Mouse (Mus musculus): ENCODE measurements around the gene Pdcd1lg2.
A peak's percentile ranks its signal among the peaks of the same experiment; 100 is the strongest.

Pdcd1lg2 gene

DNA sequence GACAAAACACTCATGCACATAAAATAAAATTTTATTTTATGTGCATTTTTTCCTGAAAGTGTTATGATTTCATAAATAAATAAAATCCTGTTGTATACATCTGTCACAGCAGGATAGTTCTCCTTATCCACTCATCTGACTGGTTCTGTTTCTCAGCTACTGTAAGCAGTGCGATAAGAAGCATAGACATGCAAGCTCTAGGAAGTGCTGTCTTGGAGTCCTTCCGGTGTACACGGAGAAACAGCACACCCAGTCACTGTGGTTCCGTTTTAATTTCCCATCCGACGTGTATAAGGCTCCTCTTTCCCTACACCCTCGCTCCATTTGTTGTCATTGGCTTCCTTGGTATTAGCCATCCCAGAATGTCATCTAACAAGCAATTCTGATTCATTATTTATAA lies 87.2 kb downstream of the Pdcd1lg2 start:
- no peak for DNase-seq (ENCODE audit: low spot score in 2 of 2)

DNA sequence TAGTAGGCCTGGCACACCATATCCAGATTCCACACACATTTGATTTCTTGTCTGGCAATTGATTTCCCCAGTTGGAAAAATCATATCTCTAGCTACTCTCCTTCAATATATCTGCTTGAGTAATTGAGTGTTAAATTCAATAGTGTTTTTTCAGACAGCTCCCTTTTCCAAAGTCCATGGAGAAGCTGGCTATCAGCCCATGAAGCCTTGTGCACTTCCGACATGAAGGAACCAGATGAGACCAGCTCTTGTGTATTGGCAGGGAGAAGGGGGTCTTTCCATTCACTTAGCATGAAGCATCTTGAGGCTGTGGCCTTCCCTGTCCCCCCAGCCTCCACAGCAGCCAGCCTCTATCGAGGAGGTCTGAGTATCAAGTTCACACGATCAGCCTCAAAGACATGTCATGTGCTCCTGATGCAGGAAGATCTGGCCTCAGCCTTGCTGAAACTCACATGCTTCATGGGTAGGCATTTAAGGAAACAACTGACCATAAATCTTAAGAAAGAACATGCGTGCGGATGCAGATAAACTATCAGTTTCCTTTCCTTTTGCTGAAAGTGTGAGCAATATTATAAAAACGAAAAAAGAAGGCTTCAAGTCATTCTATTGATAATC lies 88.2 kb downstream of the Pdcd1lg2 start:
- DNase-seq (ENCODE audit: low spot score in 2 of 2): no peak

DNA sequence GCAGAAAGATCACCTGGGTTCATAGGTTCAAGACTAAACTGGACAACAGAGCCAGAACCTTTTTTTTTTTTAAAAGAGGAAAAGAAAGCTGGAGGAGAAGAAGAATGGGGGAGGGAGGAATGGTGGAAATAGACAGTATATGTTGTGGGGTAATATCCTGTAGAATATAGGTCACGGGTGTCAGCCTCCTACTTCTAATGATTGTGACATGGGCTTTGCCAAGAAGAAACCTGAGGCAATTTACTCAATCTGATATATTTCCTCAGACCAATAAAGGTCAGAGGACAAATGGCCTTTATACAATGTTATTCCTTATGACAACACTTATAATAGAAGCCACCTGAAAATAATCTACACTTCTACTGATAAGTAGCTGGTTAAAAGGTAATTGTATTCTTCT lies 89.6 kb downstream of the Pdcd1lg2 start:
- DNase-seq (ENCODE audit: low spot score in 2 of 2): no peak

DNA sequence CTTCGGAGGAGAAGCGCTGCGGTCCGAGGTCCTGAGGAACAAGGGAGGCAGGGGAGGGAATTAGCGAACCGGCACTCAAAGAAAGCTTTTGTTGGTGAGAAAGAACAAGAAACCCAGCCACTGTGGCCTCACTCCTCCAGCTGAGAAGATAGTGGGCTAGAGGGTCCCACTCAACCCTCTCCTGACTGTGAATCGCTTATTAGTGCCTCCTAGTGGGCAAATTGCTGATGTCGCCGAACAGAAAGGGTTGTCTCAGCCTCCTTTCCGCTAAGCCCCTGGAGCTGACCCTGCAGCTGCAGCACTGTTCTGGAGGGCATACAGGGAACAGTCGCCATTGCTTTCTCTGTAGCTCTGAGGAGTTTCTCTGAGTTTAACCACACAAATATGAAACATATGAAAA lies 90.4 kb downstream of the Pdcd1lg2 start:
- peak in 1 of 2 experiments; percentile 62 for DNase-seq (ENCODE audit: low spot score in 2 of 2)

- DNase-seq (ENCODE audit: low spot score in 2 of 2): peak; percentile 65 to 83
Measured at GRCm38 (mm10) chr19:29501507-29501906, 90.8 kb downstream of the Pdcd1lg2 start.

DNA sequence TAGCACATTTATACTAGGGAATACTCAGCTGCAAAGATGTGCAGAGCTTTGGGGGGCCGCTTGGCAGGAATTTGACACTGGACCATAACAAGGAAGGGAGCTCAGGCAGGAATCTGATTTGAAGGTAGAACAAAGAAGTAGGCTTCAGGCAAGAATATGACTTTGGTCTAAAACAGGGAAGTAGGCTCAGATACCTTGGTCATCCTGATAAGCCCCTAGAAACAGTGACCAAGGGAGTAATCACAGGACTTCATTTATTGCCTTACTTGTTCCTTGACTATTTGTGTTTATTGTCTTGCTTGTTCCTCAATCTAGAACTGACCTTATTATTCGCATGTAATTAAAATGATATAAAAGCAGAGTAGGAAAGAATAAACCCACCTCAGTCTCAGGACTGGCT lies 93.4 kb downstream of the Pdcd1lg2 start:
- DNase-seq (ENCODE audit: low spot score in 2 of 2): no peak

DNA sequence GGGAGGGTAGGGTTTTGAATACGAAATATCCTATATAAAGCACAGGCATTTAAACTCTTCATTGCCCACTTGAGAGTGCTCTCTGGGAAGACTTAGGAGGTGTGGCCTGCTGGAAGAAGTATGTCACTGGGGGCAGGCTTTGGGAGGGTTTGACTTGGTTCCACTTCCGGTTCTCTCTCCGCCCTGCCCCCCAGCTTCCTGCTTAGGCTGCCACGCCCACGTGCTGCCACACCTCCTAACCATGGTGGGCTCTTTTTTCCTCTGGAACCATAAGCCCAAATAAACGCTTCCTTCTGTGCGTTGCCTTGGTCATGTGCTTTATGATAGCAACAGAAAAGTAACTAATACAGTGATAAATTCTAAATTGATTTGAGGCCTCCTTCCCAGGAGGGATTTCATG lies 94.9 kb downstream of the Pdcd1lg2 start:
- no peak for DNase-seq (ENCODE audit: low spot score in 2 of 2)

DNA sequence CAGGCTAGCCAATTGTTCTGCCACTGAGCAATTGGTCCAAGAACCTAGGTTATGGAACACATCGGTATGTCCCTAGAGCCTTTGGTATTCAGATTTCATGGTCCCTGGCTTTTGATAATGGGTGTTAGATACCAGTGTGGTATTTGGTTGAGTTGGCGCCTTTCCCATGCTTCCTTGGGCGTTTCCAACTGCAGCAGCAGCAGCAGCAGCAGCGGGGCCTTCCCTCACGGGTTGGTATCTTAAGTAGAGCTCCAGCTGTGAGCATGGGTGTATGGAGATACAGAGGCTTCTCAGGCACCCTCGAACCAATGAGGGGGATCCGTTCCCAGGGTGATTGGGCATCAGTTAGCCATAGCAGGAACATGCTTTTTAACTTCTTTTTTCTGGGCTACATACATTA lies 97.5 kb downstream of the Pdcd1lg2 start:
- no peak for DNase-seq (ENCODE audit: low spot score in 2 of 2)

- no peak for DNase-seq (ENCODE audit: low spot score in 2 of 2)
Measured at GRCm38 (mm10) chr19:29509857-29510256, 99.1 kb downstream of the Pdcd1lg2 start.

- no peak for DNase-seq (ENCODE audit: low spot score in 2 of 2)
Measured at GRCm38 (mm10) chr19:29511826-29512225, 101.1 kb downstream of the Pdcd1lg2 start.

DNA sequence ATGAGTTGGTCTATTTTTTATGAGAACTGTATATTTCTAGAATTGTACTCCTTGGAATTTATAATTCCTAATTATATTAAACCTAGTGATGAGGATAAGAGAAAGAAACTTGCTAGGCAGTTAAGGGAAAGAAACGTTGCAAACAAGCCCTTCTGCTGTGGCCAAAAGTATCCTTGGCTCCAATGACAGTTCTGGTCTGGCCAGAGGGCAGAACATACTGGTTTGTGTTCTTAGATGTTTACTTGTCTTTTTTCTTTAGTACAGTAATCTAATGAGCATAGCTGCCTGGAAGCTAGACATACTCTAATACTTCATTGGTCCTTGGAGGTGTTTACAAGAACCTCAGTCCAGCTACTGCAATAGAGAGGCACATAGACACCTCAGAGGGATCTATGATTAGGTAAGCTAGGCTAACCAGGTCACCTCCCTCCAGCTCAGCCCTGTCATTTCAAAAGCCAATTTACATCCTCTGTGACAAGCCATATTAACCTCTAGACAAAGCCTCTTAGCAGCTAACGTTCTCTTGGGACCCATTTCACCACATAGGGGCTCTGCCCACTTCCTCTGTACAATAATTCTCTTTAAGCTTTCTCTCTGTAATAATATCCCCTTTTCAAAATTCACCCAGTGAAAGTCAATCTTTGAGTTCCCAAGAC lies 102.5 kb downstream of the Pdcd1lg2 start:
- no peak for DNase-seq (ENCODE audit: low spot score in 2 of 2)

GRCm38 (mm10) chr19:29514130-29514529 lies 103.4 kb downstream of the Pdcd1lg2 start:
- DNase-seq (ENCODE audit: low spot score in 2 of 2): no peak

DNA sequence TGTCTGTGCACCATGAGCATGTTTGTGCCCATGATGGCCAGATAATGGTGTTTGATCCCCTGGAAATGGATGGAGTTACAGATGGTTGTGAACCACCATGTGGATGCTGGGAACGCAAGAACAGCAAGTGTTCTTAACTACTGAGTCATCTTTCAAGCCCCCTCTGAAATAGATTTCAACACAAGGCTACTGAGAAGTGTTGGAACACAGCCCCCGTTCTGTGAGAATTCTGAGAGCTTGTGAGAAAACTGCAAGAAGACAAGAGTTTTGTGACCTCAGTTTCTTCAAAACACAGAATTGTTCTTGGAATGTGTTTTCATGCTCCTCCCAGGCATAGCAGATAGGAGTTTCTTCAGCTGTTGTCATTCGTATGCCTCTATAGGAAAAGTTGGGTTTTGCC lies 104.7 kb downstream of the Pdcd1lg2 start:
- no peak for DNase-seq (ENCODE audit: low spot score in 2 of 2)

DNA sequence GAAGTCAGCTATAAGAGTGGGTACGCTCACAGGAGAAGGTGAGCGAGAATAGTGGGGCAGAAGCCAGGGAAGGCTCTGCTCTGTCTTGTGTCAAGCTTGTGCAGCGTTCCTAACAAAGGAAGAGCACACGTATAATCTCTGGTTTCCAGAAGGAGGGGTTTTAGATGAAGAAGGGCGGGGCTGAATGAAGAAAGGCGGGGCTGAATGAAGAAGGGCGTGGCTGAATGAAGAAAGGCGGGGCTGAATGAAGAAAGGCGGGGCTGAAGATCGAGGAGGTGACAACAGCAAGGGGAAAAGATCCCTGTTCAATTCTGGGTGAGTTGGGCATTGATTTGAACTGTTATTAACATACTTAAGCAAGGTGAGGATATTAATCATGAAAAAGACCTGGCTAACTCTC lies 105.3 kb downstream of the Pdcd1lg2 start:
- no peak for DNase-seq (ENCODE audit: low spot score in 2 of 2)

DNA sequence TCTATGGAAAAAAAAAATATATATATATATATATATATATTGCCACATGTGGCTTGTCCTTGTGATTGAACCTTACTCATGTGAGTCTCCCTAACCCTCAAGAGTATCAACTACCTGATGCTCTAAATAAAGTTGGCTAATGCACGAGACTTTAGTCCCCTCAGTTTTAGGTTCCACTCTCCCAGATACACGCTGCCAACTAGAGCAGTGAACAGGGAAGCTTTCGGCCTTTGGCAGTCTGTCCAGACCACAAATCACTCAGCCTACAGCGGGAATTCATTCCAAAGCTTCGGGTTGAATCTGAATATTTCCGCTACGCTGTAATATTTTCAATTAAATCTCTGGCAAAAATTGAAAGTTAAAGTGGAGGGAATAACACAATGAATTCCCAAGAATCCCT lies 107.7 kb downstream of the Pdcd1lg2 start:
- no peak for DNase-seq (ENCODE audit: low spot score in 2 of 2)

DNA sequence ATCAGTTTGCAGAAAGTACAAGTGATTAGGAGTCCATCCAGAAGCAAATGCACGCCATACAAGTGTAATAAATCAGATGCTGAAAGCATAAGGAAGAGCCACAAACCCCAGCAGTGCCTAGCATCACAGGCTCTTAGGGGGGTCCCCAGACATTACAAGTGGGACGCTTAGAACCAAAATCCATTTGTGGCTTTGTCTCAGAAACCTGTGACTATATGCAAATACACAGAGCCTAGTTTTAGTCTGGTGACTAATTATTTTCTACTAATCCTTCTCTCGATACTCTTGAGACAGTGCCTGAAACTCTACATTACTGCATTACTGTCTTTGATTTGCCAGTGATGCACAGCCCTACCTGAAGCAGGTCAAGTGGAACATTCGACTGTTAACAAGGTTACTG lies 108.2 kb downstream of the Pdcd1lg2 start:
- DNase-seq (ENCODE audit: low spot score in 2 of 2): no peak

Data from spleen, postnatal 14 days (tissue).